Mouse (Mus musculus) spleen, adult 2 months (tissue): ENCODE data around the gene Igtp.

ENCODE experiments used
- CTCF ChIP-seq: fragments of 200-500 bp; IDR thresholded peaks from 2 replicates; pipeline ENCODE4 v1.5.1; 2011; ENCODE audit warnings: mild to moderate bottlenecking, inconsistent platforms; ENCODE audit not compliant: insufficient read depth, insufficient read length, insufficient replicate concordance; ENCODE audit errors: extremely low read depth
- POLR2A ChIP-seq: fragments of 200-500 bp; IDR thresholded peaks from 2 replicates; pipeline ENCODE4 v1.6.1; 2011; ENCODE audit warnings: low read depth, low read length, inconsistent platforms

GRCm38 (mm10) chr11:58231156-58231555 is 31.8 kb downstream of the Igtp start:
- TF ChIP-seq CTCF (no peak), POLR2A (no peak)
